Mouse (Mus musculus) testis, adult 2 months (tissue): ENCODE results near the gene Tmem174.

Experiments used
- CTCF ChIP-seq: fragments of 200-500 bp; IDR thresholded peaks from 2 replicates; pipeline ENCODE4 v1.5.1; 2012; ENCODE audit warnings: low read depth, mild to moderate bottlenecking, inconsistent platforms, low read length, moderate library complexity; ENCODE audit not compliant: control insufficient read depth, insufficient read depth, insufficient replicate concordance
- POLR2A ChIP-seq: fragments of 200-500 bp; IDR thresholded peaks from 2 replicates; pipeline ENCODE4 v1.6.1; 2012; ENCODE audit warnings: low read depth, mild to moderate bottlenecking, inconsistent platforms, low read length, moderate library complexity; ENCODE audit not compliant: control insufficient read depth

GRCm38 (mm10) chr13:98667316-98667715 is 30.1 kb upstream of the Tmem174 start:
- TF ChIP-seq CTCF (no peak), POLR2A (no peak)
